Mouse (Mus musculus) right cerebral cortex, postnatal 4 days (tissue): Measurements from ENCODE around the gene Baz1a.
"Not testable (repeated sequence)": the region's sequence is repeated elsewhere in the genome, so short reads cannot be mapped to it uniquely, and the experiment has no call there.

Experiments used
- DNase-seq: peaks from one replicate; pipeline ENCODE4 v3.0.0-alpha.2; 2022

Baz1a gene

DNA sequence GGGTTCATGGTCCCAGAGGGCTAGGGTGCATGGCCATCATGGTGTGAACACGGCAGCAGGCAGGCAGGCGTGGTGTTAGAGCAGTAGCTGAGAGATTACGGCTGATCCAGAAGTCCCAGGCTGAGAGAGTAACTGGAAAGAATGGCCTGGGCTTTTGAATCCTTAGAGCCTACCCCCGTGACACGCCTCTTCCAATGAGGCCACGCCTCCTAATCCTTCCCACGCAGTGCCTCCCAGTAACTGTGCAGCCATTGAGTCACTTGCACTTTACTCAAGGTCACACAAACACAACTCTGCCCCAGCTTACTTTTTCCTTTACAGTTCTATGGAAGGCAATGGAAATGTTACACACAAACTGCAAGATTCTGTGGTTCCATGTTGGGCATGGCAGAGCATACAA is 8.1 kb downstream of the Baz1a start:
- DNase-seq: no peak

DNA sequence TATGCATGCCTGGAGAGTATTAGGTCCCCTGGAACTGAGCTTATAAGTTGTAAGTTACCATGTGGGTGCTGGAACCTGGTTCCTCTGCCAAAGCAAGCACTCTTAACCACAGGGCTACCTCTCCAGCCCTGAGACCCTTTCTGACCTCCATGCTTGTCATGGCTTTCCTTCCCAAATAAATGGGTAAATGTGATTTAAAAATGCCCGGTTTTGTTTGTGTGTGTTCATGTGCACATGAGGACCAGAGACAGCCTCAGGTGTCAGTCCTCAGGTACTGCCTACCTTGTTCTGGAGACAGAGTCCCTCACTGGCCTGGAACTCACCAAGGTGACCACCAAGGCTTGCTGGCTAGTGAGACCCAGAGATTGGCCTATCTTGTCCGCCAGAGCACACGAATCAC is 9.8 kb downstream of the Baz1a start:
- DNase-seq: no peak

DNA sequence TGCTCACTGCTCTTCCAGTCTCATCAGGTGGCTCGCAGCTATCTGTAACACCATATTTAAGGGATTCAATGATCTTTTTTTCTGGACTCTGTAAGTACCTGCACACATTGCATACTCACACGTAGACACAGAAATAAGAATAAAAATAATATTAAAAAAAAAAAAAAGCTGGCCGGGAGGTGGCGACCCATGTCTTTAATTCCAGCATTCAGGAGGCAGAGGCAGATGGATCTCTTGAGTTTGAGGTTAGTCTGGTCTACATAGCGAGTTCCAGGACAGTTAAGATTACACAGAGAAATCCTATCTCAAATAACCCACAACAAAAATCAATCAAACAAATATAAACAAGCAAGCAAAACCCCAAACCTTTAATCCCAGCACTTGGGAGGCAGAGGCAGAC is 10.3 kb downstream of the Baz1a start:
- DNase-seq: no peak

DNA sequence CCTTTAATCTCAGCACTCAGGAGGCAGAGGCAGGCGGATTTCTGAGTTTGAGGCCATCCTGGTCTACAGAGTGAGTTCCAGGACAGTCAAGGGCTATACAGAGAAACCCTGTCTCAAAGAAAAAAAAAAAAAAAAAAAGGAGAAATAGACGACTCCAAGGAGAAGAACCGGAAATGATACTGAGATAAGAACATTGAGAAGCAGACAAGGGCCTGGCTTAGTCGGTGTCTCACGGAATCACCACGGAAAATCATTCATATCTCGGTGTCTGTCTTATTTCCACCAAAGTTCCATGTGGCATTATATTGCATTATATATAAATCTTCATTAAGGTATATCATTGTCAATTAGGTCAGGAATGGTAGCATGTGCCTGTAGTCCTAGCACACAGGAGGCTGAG is 11.6 kb downstream of the Baz1a start:
- DNase-seq: not testable (repeated sequence)

DNA sequence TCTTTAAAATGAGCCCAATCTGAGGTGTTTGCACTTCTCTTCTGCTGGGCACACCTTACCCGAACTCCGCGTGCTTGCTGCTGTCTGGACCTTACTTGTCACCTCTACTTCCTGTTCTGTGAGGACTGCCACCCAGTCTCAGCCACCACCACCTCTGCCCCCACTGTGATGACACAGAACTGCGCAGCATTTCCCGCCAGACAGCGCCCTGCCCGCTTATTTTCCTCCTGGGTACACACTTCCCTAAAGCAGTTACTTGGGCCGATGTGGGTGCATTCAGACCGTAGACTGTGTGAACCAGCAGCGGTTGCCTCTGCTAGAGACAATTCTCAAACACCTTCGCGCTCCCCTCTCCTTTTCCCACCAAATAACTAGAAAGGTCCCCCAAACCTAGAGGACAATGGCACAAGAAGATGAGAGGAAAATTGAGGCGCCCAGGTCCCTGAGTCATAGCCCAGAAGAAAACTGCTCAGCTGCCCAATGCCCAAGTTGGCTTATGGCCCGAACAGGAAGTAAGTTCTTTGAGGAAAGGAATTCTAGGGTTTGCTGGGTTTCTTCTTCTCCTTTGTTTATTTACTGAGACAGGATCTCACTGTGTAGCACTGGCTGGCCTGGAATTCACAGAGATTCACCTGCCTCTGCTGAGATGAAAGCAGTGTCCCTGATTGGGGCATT is 15.0 kb downstream of the Baz1a start:
- no peak for DNase-seq

DNA sequence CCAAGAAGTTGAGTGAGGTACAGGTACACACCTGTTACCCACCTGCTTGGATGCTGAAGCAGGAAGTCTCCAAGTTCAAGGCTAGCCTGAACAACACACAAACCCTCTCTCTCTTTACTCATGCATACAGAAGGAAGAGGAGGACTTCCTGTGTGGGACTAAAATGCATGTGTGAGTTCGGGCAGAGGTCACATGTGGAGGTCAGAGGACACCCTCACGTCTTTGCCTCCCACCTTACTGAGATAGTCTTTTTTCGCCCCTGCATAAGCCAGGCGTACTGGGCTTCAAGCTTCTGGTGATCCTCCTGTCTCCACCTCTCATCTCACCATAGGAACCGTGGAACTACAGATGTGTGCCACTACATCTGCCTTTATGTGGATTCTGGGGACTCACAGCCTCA is 15.7 kb downstream of the Baz1a start:
- DNase-seq: no peak

DNA sequence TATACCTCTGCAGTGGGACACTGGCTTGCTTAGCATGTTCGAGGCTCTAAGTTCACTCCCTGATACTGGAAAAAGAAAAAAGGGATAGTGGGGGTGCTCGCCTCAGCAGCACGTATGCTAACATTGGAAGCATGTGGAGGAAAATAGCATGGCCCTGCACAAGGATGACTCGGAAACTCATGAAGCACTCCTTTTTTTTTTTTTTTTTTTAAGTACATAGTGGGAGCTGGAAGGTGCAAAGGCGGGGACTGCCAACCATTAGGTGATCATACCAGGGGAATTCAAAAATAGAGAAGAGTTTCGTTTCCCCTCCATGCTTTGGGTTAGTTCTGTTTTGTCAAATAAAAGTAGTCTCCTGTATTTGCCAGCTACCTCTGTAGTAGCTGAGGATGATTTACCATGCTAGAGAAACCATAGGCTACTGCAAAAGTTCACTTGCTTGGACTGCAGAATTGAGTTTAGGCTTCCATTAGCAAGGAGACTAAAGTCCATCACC is 17.1 kb downstream of the Baz1a start:
- no peak for DNase-seq

DNA sequence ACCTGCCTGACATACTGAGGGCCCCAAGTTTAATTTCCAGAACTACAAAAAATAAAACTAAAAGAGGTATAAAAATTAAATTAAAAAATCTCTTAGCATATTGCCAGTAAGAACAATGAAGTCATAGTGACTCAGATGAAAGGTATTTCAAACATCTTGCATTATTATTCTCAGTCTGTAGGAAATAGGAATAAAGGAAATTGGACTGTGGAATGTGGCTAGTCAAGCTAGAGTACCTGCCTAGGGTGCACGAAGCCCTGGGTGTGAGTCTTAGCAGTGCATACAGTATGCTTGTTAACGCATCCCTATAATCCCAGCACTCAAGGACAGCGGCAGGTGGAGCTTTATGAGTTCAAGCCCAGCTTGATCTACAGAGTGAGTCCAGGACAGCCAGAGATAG is 18.2 kb downstream of the Baz1a start:
- no peak for DNase-seq

DNA sequence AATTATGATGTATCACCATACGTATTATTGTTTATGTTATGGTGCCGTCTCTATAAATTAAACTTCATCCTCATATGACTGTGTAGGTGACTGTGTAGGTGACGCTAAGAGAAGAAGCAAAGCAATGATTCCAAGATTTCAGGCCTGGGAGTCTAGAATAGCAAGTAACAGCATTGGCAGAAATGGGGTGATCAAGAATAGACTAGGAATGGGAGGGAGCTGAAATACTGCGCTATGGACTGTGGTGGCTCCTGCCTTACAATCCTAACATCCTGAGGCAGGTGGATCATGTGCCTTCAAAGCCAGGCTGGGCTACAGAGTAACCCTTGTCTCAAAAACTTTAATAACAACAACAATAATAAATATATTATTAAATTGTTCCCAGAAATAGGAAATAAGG is 19.7 kb downstream of the Baz1a start:
- DNase-seq: no peak

DNA sequence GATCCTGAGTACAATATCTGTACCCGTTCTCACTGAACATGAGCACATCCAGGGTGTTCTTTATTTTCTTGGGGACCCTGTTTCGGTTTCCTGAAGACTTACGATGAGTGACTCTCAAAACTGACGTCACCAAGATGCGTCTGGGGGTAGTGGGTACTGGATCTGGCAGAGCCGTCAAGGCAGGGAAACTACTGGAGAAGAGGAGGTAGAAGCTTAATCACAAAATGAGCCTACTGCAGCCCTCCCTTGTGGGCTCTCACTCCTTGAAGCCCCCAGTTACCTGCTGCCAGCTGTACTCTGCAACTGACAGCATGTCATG is 20.1 kb downstream of the Baz1a start:
- DNase-seq: no peak

DNA sequence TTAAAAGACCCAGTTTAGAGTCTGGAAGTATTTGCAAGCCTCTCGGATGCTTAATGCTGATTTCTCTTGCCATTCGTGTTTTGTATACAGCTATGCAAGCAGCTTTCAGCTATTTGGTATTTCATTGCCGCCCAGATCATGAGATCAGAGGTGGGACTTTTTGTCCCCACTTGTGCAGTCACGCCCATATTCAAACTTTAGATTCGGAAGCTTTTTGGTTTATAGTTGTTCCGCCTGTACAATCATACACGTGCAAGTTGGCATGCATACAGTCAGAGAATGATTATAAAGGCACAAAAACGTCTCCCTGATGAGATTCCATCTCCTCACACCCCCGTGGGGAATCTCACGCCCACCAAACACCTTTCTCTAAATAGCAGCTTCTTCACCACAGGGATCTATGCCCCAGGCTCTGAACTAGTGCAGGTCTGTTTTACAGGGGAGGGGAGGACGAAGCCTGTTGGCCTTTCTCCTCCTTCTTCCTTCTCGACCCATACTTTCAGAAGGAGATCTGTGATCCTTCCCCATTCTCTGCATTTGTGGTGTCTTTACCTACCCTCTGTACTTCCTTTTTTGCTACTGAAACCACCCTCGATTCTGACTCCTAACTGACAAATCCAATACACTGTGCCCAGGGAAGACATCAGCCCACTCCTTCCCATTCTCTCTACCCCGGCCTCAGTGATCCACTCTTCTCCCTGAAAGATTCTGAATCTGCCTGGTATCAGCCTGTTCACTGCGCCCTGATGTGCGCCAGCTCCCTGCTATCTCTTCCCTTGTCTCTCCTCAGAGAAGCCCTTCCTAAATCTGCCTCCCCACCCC is 20.7 kb downstream of the Baz1a start:
- no peak for DNase-seq

DNA sequence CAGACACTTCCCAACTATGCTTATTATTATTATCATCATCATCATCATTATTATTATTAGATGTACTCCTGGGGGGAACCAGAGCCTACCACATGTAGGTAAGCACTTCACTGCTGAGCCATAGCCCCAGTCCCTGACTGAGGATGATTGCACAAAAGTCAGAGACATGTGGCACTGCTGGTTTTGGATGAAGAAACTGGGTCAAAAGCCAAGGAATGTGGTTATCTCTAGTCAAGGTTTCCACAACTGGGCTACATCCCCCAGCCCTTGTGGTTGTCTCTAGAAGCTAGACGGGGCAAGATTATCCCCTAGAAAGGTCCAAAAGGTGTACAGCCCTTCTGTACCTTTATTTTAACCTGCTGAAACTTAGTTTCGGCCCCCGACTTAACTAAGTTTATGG is 21.3 kb downstream of the Baz1a start:
- no peak for DNase-seq

DNA sequence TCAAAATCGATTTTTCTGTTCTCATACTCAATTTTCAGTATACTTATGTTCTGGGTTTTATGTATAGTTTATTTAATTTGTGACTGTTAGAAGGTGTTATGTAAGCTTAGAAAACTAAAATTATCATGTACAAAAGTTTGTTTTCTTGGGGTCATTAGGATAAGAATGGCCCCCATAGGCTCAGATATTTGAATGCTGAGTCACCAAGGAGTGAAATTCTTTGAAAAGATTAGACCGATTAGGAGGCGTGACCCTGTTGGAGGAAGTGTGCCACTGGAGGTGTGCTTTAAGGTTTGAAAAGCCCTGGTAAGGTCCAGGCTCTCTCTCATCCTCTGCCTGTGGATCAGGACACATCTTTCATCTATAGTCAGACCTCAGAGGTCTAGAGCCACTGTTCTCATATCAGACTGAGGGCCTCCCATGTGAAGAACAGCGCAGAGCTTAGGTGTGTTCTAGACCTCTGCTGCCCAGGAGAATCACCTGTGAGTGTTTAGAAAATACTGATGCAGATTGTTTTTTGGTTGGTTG is 25.8 kb downstream of the Baz1a start:
- DNase-seq: no peak

DNA sequence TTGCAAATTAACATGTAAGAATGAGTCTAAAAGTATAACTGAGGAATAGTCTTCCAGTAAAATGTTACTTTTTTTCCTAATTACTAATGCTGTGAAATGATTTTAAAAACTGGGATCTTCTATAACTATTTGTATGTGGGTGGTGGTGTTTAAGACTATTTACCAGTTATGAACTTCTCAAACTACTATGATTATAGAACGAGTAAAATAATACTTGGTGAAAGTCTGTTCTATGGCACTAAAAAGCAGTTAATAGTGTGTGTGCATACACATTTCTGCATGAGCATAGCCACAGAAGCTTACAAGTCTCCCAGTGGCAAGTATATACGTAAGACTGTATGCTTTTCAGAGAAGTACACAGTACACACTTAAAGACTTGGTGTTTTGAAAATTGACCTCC is 27.0 kb downstream of the Baz1a start:
- no peak for DNase-seq

DNA sequence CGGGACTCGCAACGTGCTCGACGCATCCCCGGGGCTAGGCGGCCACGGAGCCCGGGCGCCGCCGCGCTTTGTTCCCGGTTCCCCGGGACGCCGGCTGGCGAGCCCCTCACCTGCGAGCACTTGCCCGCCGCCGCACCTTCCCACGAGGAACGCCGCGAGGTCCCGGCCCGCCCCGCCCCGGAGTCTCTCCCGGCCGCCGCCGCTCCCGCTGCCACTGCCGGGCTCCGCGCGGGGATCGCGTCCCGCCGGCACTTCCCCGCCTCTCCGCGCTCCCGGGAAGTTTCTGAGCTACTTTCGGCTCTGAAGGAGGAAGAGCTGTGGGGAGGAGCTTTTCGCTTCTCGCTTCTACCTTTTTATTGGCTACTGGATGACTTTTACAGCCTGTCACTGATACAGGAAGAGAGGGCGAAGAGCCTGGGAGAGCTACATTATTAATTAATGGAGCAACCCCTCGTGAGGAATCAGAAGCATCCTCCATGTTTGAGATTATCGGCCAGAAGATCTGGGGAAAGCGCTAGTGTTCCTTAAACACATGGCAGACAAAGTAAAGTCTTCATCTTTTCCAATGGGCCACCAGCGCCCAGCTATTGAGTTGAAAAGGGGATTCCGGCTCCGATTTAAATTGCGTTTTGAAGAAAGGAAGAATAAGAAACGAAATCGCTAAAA is 28.0 kb downstream of the Baz1a start, which contains the start of gene Gm20403:
Gene Gm20403, minus strand, starts transcription at position 478 of the 666 bp plus-strand sequence.
- DNase-seq: peak; percentile 41

DNA sequence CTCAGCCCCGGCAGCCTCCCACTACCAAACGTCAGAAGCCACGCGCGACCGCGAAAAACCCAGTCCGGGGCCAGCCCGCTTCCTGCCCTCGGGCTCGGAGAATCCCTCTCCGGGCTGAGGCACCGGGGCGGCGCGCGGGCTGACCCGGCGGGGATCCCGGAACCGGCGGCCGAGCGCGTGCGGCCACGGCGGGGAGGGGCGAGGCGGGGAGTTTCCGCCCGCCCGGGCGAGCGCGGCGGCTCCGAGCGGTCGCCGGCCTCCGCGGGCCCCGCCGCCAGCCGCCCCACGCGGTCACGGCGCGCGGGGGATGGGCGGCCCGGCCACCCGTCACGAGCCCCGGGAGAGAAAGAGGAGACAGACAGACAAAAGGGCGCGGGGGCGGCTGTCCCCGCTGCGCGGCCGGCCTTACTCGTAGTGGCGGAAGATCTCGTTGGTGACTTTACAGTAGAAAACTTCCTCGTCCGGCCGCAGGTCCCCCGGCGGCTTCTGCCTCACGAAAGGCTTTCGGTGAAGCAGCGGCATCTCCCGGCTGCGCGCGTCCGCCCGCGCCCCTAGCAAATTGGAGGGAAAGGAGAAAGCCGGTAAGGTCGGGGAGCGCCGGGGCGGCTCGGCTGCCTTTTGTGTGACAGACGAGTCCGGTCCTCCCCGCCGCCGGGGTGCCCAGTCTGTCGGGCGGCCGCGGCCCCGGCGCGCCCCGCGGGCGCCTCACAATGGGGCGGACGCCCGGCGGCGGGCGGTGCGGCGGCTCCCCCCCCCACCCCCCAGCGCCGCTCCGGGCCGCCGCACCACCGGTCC is 28.7 kb downstream of the Baz1a start:
- DNase-seq: peak; percentile 51

DNA sequence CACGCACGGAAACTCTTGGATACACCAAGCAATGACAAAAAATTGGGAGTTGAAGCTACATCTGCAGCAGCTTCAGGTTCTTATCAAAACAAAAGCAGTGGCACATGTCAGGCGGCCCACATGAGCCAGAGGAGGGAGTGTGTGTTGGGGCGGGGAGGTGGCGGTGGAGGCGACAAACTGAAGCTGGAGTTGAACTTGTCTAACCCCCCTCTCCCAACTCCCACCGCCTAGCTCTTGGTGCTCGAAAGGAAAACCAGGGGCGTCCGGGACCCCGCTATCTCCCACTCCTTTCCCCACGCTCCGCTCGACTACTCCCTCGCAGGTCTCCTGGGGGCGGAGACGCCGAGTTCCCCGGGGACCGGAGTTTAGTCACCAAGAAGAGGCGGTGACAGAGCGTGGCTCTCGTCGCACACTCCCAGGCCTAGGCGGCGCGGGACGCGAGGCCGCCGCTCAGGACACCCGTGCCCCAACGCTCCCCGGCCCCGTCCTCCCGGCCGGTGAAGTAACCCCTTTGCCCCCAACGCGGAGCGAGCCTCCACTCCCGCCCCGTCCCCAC is 29.4 kb downstream of the Baz1a start:
- DNase-seq: peak; percentile 35

DNA sequence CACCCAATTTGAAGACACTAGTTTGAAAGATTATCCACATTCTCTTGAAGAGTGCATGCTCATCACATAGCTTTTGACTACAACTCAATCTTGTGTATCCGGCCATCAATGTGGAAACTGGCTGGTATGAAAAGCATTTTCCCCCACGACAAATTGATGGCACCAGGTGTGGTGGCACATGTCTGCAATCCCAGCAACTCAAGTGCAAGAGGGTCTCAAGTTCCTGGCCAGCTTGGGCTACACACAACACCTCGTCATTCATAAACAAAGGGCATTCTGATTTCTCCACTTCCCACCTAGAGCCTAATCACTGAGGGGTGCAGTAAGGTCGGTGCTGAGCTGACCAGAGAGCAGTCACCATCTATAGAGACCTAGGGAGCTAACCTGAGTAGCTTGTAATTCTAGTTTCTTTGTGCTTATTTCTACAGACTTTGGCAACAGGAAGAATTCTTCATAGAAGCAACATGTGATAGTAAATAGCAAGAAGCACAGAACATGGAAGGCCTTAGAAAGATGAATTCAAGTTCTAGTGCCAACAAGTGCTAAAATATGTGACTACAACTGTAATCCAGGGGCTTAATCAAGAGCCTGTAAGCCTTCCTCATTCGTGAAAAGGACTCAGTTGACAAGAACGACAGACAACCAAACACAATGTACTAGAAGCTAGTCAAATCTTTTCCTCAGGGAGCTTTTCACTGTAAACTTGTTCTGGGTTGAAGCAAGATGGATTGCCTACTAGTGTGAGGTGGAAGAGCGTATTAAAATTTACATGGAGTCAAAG is 31.0 kb downstream of the Baz1a start:
- DNase-seq: no peak

DNA sequence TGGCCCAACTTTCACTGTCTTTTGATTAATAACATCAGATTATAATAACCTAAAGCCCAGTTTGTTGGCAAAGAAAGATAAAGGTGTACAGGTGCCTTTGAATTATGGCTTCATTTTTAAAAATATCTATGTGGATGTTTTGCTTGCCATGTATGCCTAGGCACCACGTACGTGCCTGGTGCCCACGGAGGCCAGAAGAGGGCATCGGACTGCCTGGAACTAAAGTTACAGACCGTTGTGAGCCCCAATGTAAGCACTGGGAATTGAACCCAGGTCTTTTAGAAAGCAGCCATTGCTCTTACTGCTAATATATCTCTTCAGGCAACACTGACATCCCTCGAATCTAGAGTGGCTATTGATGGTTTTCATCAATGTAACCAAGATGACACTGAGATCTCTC is 32.2 kb downstream of the Baz1a start:
- DNase-seq: no peak

DNA sequence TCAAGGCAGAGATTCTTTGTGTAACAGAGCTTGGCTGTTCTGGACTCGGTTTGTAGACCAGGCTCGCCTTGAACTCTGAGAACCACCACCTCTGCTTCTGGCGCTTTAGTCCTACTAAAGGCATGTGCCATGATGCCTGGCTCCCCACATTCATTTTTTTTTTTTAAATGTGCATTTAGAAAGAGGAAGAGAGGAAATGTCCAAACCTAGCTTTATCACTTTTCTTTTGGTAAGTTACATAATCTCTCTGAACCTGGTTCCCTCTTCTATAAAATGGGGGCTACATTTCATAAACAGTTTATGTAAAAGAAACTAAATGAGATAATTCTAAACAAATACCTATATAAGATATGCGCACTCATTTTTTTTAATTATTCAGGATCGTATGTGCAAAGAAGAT is 33.2 kb downstream of the Baz1a start:
- no peak for DNase-seq

DNA sequence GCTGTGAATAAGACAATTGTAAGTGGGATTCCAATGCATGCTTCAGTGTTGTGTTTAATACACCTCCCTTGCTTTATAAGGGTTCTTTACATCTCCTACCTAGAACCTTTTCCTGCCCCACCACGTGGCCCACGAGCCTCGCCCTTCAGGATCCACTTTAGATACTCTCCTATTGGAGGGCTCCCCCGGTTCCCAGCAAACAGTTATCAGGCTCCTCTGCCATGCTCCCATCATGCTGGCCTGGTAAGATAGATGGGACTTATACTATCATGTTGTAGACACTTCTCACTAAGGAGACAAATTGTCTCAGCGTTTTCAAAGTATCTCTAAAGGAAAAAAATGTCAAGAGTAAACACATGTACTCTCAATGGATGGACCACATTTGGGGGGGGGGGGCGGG is 33.6 kb downstream of the Baz1a start:
- DNase-seq: no peak

DNA sequence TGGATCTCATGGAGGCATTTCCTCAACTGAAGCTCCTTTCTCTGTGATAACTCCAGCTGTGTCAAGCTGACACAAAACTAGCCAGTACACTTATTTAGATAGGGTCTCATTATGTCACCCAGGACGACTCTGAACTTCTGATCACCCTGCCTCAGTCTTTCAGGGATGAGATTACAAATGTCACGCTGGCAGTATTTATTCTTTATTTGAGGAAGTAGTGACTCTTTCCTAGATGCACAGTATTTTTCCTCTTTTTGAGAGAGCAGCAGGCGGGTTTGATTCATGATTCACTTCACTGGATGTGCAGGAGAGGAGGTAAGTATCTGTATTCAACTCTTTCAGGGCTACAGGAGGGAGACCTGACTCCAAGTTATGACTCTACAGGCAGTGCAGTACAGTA is 45.1 kb downstream of the Baz1a start:
- DNase-seq: no peak
